Mouse (Mus musculus) bone marrow, adult 2 months (tissue): ENCODE data around the gene Stac3.

Experiments used
- CTCF ChIP-seq: fragments of 200-500 bp; IDR thresholded peaks from 2 replicates; pipeline ENCODE4 v1.5.1; 2011; ENCODE audit warnings: low read length, control low read depth; ENCODE audit not compliant: control insufficient read depth, insufficient read depth
- POLR2A ChIP-seq: fragments of 200-500 bp; IDR thresholded peaks from 2 replicates; pipeline ENCODE4 v1.6.1; 2011; ENCODE audit warnings: low read depth, mild to moderate bottlenecking, control low read depth, low read length, borderline replicate concordance; ENCODE audit not compliant: control insufficient read depth

DNA sequence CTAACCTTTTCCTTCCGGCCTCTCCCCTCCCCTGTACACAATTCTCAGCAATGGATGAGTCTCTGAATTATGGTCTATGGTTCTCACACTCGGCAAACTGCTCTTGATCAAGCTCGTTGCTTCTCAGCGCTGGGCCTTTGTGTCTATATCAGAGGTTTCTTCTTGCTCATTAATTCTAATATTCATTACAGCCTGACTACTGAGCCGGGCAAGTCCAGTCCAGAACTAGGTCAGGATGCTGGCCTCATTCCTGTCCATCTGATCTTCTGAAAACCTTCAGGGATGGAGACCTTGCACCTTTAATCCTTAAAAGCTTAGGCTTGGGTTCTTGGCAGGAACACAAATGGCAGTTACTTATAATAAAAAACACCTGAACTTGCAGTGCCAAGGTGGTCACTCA lies 2.0 kb upstream of the Stac3 start:
- no peak for TF ChIP-seq POLR2A
- TF ChIP-seq CTCF = no peak
